Mouse (Mus musculus) limb, embryonic 11.5 days (tissue): ENCODE data around the gene Spg21. TPM values are rescaled to one million over a fixed set of nuclear protein-coding genes. Genes with fewer than 3 reads are reported as not detected.

Experiments
- ATAC-seq: fragments of 200-750 bp; cut with Nextera tagmentation; 2 replicates; pipeline ENCODE4 v1.8.0; 2017; ENCODE audit warnings: low read depth; ENCODE audit not compliant: insufficient number of reproducible peaks, low FRiP score, low TSS enrichment
- DNase-seq: peaks from one replicate; pipeline ENCODE4 v3.0.0-alpha.2; 2015; ENCODE audit warnings: low spot score
- H3K27ac ChIP-seq: fragments of 300-500 bp; sonication (generic); replicated peaks from 2 replicates; pipeline ENCODE4 v1.5.1; 2014; ENCODE audit warnings: low read depth, mild to moderate bottlenecking, low read length
- H3K27me3 ChIP-seq: fragments of 300-500 bp; sonication (generic); 2 replicates; pipeline ENCODE4 v1.6.1; 2014; ENCODE audit warnings: mild to moderate bottlenecking, low read length, mixed read lengths; ENCODE audit not compliant: control insufficient read depth, insufficient read depth
- H3K36me3 ChIP-seq: fragments of 300-500 bp; sonication (generic); 2 replicates; pipeline ENCODE4 v1.6.1; 2014; ENCODE audit warnings: mild to moderate bottlenecking, low read length, moderate library complexity, mixed read lengths; ENCODE audit not compliant: control insufficient read depth, insufficient read depth
- H3K4me1 ChIP-seq: fragments of 300-500 bp; sonication (generic); 2 replicates; pipeline ENCODE4 v1.6.1; 2014; ENCODE audit warnings: low read length, mixed read lengths; ENCODE audit not compliant: control insufficient read depth, insufficient read depth
- H3K4me2 ChIP-seq: fragments of 300-500 bp; sonication (generic); 2 replicates; pipeline ENCODE4 v1.6.1; 2014; ENCODE audit warnings: low read depth, mild to moderate bottlenecking, moderate library complexity; ENCODE audit not compliant: severe bottlenecking
- H3K4me3 ChIP-seq: fragments of 300-500 bp; sonication (generic); 2 replicates; pipeline ENCODE4 v1.5.1; 2014; ENCODE audit warnings: low read depth, low read length
- H3K9ac ChIP-seq: fragments of 300-500 bp; sonication (generic); 2 replicates; pipeline ENCODE4 v1.6.1; 2014; ENCODE audit warnings: mild to moderate bottlenecking, low read length
- H3K9me3 ChIP-seq: fragments of 300-500 bp; sonication (generic); 2 replicates; pipeline ENCODE4 v1.6.1; 2016; ENCODE audit warnings: low read length; ENCODE audit not compliant: control insufficient read depth
- WGBS: fragments of 180-500 bp; shearing (Covaris S2); extraction: QIAGEN DNeasy Blood & Tissue Kit; methylation state at CpG from one replicate; pipeline ENCODE4 v1.1.7; 2014; 5-methylcytosine and 5-hydroxymethylcytosine counted together
- polyA plus RNA-seq: library from polyadenylated mRNA; unstranded; fragments of >200 nt; fragmentation: Nextera tagmentation; extraction: Ambion mirVana; gene quantifications from 2 replicates; pipeline ENCODE4 v1.2.1, GENCODE M21; 2014

Spg21 gene
- polyA plus RNA-seq, 1 experiment from 2014 or later = 121 TPM

DNA sequence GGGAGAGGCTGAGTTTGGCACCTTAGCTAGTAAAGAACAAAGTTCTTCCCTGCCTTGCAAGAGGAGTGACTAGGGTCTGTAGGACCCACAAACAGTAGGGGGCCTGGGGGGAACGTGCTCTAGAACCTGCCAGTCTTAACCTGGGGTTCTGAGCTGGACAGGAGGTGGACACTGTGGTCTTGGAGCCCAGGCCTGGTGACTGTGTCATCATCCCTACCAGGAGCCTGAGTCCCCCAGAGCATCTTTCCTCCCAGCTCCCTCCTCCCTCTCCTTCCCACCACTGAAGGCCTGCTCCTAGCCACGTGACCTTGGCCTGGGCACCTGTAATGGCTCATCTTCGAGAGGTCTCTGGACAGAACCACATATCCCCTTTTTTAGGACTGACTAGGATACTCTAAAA, 73.4 kb downstream of the Spg21 start:
- Histone ChIP-seq H3K4me2 (no peak overlapping the region), H3K4me1 (no peaks in the 10 kb centered on the region), H3K27ac (no peak overlapping the region), H3K9ac (no peak overlapping the region), H3K36me3 (no peaks in the 10 kb centered on the region), H3K4me3 (no peak overlapping the region), H3K27me3 (no peaks in the 10 kb centered on the region), H3K9me3 (no peaks in the 10 kb centered on the region)
- DNase-seq = no peak
- ATAC-seq = no peak
- WGBS = 82% methylated on average over 3 of the region's 3 CpGs

DNA sequence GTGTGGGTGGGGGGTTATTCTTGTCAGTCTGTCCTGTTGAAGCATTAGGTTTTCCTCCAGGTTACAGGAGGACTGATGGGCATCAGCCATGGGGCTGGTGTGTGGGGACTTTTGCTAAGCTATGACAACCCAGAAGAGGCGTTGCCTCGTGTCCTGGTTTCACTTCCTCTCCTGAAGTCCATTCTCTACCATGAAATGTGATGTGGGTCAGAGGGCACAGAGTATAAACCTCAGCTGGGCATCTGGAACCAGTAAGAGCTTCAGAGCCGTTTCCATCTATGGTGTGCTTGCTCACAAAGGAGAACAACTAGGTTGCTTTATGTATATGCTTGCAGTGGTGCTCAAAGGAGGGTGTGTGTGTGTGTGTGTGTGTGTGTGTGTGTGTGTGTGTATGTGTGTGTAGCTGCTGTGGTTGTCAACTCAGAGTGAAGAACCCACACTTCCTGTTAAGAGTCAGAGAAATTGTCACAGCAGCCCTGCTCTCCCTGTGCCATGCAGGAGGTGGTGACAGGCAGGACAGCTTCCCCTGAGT, 74.5 kb downstream of the Spg21 start:
- WGBS = 44% methylated on average over 3 of the region's 3 CpGs
- no peak for DNase-seq

DNA sequence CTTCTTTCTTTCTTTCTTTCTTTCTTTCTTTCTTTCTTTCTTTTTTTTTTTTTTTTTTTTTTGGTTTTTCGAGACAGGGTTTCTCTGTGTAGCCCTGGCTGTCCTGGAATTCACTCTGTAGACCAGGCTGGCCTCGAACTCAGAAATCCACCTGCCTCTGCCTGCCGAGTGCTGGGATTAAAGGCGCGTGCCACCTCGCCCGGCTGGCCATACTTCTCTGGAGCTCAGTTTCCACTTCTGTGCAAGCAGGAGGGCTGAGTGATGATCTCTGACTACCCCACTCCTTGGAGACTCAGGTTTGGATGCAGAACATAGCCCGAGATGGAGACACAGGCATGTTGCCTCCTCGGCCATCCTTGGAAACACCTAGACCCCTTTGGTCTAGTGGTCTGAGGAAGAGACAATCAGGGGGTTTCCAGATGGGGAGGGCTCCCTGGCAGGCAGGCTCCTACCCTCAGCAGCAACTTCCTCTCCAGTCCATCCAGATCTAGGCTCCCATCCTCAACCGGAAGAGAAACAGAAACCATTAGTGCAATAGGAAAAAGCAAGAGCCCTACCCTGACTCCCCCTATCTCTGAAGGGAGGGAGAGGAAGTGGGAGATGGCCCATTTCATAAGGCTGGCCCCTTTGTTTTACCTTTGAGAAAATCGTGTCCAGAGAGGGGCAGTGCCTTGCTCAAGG, 75.2 kb downstream of the Spg21 start:
- Histone ChIP-seq H3K27ac (no peak overlapping the region), H3K4me1 (no peaks in the 10 kb centered on the region), H3K4me2 (no peak overlapping the region), H3K36me3 (no peaks in the 10 kb centered on the region), H3K4me3 (no peak overlapping the region), H3K27me3 (no peaks in the 10 kb centered on the region), H3K9ac (no peak overlapping the region), H3K9me3 (no peaks in the 10 kb centered on the region)
- 85% methylated on average over 10 of the region's 11 CpGs for WGBS
- DNase-seq (no peak), ATAC-seq (no peak)

More for the DNA sequence above, 74.5 kb downstream of the Spg21 start:
- ATAC-seq = no peak
- H3K9me3 ChIP-seq = no peaks in the 10 kb centered on the region
- H3K4me2 ChIP-seq = no peak overlapping the region
- H3K4me1 ChIP-seq = no peaks in the 10 kb centered on the region
- H3K9ac ChIP-seq = no peak overlapping the region
- no peak overlapping the region for H3K4me3 ChIP-seq
- H3K27ac ChIP-seq = no peak overlapping the region
- H3K27me3 ChIP-seq = no peaks in the 10 kb centered on the region
- no peaks in the 10 kb centered on the region for H3K36me3 ChIP-seq

GRCm38 (mm10) chr9:65536491-65536890, 75.7 kb downstream of the Spg21 start:
- Histone ChIP-seq H3K9me3 (no peaks in the 10 kb centered on the region), H3K4me3 (no peak overlapping the region), H3K4me2 (no peak overlapping the region), H3K27me3 (no peaks in the 10 kb centered on the region), H3K27ac (no peak overlapping the region), H3K36me3 (no peaks in the 10 kb centered on the region), H3K9ac (no peak overlapping the region), H3K4me1 (no peaks in the 10 kb centered on the region)
- 76% methylated on average over 4 of the region's 4 CpGs for WGBS
- no peak for ATAC-seq
- no peak for DNase-seq

Other genes starting within 250 kb of the Spg21 start
- gene Cilp, start 195.8 kb upstream of the Spg21 start, polyA plus RNA-seq = 0.11 TPM in 2 replicates
- gene Clpx, start 166.7 kb upstream of the Spg21 start, polyA plus RNA-seq = 54.1 and 59.1 TPM in 2 replicates
- gene Pdcd7, start 114.8 kb upstream of the Spg21 start, polyA plus RNA-seq = 16.8 and 17.7 TPM in 2 replicates
- 0.47 and 0.96 TPM in 2 replicates for gene Ubap1l, start 99.9 kb upstream of the Spg21 start, polyA plus RNA-seq
- 0.64 and 1.0 TPM in 2 replicates for gene Kbtbd13, start 69.3 kb upstream of the Spg21 start, polyA plus RNA-seq
- 7.5 and 9.7 TPM in 2 replicates for gene Rasl12, start 62.4 kb upstream of the Spg21 start, polyA plus RNA-seq
- not detected in 2 replicates for gene Slc51b, start 38.0 kb upstream of the Spg21 start, polyA plus RNA-seq
- 20.1 and 21.1 TPM in 2 replicates for gene Mtfmt, start 25.2 kb upstream of the Spg21 start, polyA plus RNA-seq
- not detected in 2 replicates for gene Ankdd1a, start 59.2 kb downstream of the Spg21 start, polyA plus RNA-seq
- gene Plekho2, start 119.1 kb downstream of the Spg21 start, polyA plus RNA-seq = 12.2 and 12.5 TPM in 2 replicates
- gene Pif1, start 126.2 kb downstream of the Spg21 start, polyA plus RNA-seq = 13.3 and 15.0 TPM in 2 replicates
- 29.7 and 31.5 TPM in 2 replicates for gene Rbpms2, start 168.7 kb downstream of the Spg21 start, polyA plus RNA-seq
- 254 and 261 TPM in 2 replicates for gene Oaz2, start 207.1 kb downstream of the Spg21 start, polyA plus RNA-seq